Mouse (Mus musculus) cerebellum, adult 9-11 months (tissue): ENCODE measurements at regions not wholly inside any gene's neighbourhood (a gene's known extent, or its start where the extent isn't known, plus 50 kb on each side); places are given as distances from the start of the nearest gene placed in this dataset.

ENCODE experiments used
- DNase-seq: peaks from one replicate; pipeline ENCODE4 v3.0.0; 2022

GRCm38 (mm10) chr1:157973373-157974232 is 382.5 kb downstream of the Brinp2 start:
- DNase-seq: no peak

DNA sequence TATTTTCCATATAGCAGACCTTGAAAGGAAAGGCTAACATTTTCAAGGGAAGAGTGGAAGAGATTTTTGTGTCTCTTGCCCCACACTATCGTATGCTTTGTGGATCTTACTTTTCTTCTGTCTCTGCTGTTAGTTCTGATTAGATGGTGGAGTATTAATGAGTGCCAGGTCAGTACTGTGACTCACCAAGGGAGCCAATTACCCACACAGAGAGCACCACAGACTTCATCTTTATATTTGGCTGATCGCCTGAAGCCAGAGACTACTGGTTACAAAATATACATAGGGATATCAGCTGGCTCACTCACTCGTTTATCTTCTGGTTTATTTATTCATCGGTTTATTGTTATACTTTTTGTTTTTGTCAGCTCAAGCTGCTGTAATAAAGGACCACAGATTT is 381.5 kb downstream of the Brinp2 start:
- no peak for DNase-seq

- no peak for DNase-seq
Measured at GRCm38 (mm10) chr1:158019161-158019560, 337.0 kb downstream of the Brinp2 start.

GRCm38 (mm10) chr1:158039756-158040155 is 316.4 kb downstream of the Brinp2 start:
- DNase-seq: no peak

GRCm38 (mm10) chr1:158040334-158040733 is 315.8 kb downstream of the Brinp2 start:
- no peak for DNase-seq

DNA sequence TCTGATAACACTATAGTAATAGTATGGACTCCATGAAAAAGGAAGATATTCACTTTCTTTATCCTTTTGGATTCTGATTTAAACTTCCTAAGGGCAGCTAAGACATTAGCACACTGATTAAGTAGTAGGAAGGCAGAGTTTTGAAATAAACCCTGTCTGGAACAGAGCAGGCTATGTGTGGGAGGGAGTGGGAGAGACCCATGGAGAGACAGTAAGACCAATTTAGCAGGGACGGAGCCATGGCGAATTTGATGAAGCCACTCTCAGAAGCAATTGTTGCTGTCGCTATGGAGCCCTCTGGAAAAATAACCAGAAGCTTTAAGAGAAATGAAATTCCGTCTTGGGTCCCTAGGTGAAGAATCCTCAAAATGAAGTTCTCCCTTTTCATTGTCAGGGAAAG is 303.5 kb downstream of the Brinp2 start:
- no peak for DNase-seq

GRCm38 (mm10) chr1:158054961-158055360 is 301.2 kb downstream of the Brinp2 start:
- DNase-seq: no peak

- no peak for DNase-seq
Measured at GRCm38 (mm10) chr1:158056994-158057630, 299.0 kb downstream of the Brinp2 start.

DNA sequence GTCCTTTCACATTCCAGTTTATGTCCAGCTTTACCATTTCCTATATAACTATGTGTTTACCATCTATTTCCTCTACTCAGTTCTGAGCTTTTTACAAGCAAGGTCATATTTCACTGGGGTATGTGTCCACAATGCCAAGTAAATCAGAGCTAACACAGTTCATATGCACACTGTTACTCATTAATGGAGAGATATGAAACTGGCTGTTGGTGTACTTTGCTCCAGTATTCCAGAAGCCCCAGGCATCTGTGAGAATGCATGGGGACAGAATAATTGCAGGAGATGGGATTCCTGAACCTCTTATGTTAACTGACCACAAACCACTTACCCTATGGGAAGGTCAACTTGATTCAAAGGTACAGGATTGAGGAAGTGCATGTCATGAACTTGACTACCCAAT is 298.3 kb downstream of the Brinp2 start:
- no peak for DNase-seq

DNA sequence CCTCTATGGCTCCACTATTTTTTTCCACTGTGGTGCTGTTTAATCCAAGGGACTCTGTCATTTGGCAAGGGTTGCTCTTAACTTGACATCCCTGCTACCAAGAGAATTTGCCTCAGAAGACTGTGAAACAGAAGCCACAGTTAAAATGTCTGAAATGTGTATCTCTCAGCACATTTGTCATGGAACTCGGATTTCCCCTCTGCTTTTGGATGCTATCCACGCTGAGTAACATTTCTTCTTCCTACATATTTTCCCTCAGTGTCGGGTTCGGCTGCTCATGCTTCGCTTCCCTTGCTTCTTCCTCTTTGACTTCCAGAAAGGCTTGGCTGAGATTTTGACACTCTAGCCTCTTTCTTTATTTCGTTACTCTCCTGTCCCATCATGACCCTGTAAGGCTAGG is 294.1 kb downstream of the Brinp2 start:
- no peak for DNase-seq

GRCm38 (mm10) chr1:158082181-158082580 is 273.9 kb downstream of the Brinp2 start:
- no peak for DNase-seq

DNA sequence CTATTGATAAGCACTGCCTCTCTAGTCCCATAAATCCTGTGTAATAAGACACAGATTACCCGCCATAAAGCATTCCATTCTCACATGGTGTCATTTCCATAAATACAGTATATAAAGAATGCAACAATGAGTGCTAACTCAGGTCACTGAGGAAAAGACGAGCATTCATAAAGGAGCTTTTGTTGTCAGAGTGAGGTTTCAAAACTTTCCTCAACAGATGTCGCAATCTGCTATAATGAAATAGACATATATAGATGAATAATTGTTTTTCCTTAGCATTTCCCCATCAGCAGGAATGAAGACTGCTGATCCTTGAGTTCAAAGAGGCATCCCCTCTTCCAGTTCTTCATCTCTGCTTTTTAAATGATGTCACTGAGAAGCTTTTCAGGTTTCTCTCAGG is 270.3 kb downstream of the Brinp2 start:
- no peak for DNase-seq

DNA sequence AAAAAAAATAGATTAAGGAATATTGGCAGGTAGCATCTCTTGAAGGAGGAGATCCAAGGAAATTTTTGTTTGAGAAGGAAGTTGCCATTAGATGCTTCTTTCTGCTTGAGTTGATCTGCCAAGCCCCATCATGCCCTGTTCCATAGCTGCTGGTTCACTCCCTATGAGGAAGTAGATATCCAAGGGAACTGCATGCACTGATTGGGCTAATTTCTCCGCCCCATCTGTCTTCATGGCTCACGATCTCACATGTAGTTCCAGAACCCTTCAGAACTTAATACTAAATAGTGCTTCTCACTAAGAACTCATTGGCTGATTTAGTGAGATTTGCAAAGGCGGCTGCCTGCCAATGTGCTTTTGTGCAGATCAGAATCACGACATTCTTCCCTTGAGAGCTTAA is 258.6 kb downstream of the Brinp2 start:
- DNase-seq: no peak

DNA sequence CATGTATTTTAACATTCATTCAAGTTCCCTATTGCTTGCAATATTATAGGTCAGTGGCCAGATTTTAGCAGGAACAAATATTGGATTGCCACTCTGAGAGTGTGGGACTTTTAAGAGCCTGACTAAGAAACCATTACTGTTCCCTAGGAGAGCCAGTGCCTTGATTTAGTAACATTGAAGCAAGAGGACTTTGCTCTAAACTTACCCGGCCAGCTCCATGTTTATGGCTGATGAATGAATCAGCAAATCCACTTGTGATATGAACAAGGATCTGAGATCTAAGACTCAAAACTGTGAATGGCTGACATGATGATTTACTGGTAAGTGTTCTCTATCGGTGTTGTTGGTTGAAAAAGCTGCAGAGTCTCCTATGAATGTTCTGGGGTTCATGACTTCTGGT is 236.4 kb downstream of the Brinp2 start:
- no peak for DNase-seq

DNA sequence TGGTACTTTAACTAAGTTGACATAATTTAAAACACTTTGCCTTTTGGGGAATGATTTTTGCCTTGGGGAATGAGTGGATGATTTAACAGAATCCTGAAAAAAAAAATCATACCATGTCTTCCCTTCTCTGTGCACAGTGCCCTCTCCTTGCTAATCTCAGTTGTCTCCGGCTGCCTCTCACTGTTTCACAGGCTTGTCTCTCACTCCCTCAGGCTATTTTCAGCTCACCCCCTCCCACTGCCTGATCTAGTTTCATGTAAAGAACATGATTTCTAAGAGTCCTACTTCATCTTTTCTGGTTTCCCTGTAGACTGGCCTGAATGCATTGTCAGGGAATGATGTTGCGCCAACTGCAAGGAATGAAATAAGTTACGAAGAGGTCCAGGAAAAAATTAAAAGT is 231.2 kb downstream of the Brinp2 start:
- DNase-seq: no peak

DNA sequence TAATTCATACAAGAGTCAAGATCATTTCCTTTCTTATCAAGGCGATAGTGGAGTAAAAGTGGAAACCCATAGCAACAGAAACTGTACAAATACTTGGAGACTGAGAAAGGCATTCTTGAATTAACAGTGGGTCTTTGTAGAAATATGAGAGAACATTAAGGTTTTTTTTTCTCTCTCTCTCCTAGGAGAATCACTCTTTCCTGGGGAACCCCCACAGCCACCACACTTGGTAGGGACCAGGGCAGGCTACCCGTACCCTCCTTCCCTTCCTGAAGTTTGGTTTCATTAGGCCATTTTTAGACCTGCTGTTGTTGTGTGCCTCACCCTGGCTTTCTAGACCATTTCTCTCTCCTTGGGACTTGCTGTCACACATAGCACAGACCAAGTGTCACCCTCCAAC is 229.9 kb downstream of the Brinp2 start:
- no peak for DNase-seq

GRCm38 (mm10) chr1:158129243-158129770 is 226.8 kb downstream of the Brinp2 start:
- no peak for DNase-seq

DNA sequence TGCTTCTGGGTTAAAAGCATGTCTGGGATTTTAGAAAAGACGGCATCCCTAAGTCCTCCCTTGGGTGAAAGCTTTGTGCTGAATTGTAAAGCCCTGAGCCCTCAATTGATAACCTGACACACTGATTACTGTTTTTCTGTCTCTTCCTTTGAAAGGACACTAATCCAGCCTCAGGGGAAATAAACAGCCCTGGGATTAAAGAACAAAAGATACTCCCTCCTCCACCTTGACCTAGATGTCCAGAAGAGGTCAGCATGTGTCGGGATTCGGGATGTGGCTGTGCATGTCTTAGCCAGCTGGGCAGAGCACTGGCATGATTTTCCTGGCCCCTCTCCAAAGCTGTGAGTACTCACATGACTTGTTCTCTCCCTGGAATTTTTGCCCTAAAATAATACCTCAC is 208.6 kb downstream of the Brinp2 start:
- peak; percentile 13 for DNase-seq

DNA sequence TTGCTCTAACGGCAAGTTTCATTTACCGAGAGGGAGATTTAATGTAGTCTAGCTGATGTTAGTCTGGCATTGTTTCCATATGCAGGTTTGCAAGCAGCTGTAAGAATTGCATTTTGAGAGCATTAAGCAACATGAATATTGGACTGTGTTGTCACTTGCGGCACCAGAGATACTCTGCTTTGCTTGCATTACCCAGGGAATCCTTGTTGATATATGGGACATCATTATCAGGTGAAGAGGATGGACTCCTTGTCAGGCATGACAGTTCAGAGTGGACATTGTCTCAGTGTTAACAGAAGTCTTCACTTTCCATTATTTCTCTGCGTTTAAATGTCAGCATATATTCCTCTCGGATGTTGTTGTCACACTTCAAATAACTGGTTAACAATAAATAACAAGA is 208.1 kb downstream of the Brinp2 start:
- no peak for DNase-seq

GRCm38 (mm10) chr1:158161111-158161510 is 195.0 kb downstream of the Brinp2 start:
- DNase-seq: no peak

DNA sequence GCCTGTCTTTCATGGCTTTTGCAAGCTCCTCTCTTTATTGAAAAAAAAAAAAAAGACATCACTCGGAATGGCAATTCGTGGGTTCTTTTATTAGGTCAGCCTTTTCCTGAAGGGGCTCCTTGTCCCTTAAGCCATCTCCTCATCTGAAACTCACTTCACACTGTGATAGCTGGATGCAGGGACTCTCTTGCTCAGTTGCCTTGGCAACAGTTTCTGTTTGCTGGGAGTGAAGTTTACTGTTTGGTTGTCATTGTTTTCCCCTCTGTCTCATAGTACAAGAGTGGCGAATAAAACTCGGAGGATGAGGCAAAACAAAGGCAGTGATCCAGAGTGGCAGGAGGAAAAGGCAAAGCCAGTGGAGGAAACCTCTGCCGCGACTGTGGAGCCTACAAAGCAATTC is 194.6 kb downstream of the Brinp2 start:
- DNase-seq: no peak

DNA sequence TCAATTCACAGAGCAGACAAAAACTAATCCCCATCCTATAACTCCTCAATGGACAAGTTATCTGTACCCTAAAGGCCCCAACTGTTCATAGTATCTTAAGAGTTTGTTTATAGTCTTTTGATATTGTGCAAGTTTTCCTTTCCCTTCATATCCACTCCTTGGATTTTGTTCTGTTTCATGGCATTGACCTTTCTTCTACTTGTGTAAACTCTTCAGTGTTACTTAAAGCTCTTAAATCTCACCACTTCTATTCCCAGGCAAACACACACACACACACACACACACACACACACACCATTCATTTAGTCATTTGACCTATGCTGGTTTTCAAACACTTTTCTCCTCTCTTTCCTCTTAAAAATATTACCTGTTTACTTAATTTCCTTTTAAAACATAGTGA is 192.7 kb downstream of the Brinp2 start:
- no peak for DNase-seq

DNA sequence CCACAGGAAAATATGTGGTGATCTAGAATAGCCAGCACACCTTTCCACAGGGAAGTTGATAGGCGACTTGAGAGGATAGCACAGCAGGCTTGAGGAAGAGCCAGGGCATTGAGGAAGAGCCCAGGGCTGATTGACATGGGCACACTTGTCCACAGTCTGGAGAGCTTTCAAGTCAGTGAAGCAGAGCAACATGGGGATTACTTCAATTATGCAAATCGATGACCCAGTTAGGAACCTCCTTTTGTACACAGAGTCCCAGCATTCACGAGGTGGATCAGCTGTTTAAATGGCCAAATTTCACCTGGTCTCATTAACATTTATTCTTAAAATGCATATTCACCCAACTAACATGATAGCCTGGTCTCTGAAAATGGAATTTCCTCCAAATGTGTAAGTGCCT is 186.1 kb downstream of the Brinp2 start:
- no peak for DNase-seq

DNA sequence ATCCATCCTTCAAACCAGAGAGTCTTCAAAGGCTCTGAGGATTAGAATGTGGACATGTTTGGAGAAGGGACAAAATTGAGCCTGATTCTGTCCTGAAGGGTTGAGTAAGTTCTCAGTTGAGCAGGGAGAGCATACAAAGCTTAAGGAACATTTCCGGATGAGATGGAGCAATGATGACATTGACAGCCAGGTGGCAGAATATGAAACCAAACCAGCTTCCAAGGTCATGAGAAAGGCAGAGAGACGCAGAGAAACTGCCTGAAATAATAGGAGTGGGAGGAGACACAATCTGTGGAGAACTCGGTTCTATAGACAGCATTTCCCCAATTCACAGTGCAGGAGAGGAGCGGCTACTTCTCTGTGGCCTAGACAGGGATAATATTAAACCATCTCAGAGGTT is 176.0 kb downstream of the Brinp2 start:
- DNase-seq: no peak
